Mouse (Mus musculus) lung, postnatal 0 days (tissue): ENCODE data around the gene Gm2696. TPM values are rescaled to one million over a fixed set of nuclear protein-coding genes. Genes with fewer than 3 reads are reported as not detected.

ENCODE experiments used
- ATAC-seq: fragments of 200-750 bp; cut with Nextera tagmentation; 2 replicates; pipeline ENCODE4 v1.8.0; 2017; ENCODE audit warnings: moderate library complexity
- DNase-seq: peaks from one replicate; pipeline ENCODE4 v3.0.0-alpha.2; 2016; ENCODE audit warnings: low spot score
- H3K27ac ChIP-seq: fragments of 300-500 bp; sonication (generic); 2 replicates; pipeline ENCODE4 v1.5.1; 2014; ENCODE audit warnings: antibody characterized with exemption, mild to moderate bottlenecking, low read length, mixed read lengths
- H3K27me3 ChIP-seq: fragments of 300-500 bp; sonication (generic); replicated peaks from 2 replicates; pipeline ENCODE4 v1.6.1; 2014; ENCODE audit warnings: low read length, mixed read lengths; ENCODE audit not compliant: insufficient read depth
- H3K36me3 ChIP-seq: fragments of 300-500 bp; sonication (generic); 2 replicates; pipeline ENCODE4 v1.6.1; 2014; ENCODE audit warnings: low read length, mixed read lengths; ENCODE audit not compliant: insufficient read depth
- H3K4me1 ChIP-seq: fragments of 300-500 bp; sonication (generic); 2 replicates; pipeline ENCODE4 v1.6.1; 2014; ENCODE audit warnings: antibody characterized with exemption, low read depth, low read length, mixed read lengths; ENCODE audit not compliant: insufficient read depth
- H3K4me2 ChIP-seq: fragments of 300-500 bp; sonication (generic); replicated peaks from 2 replicates; pipeline ENCODE4 v1.6.1; 2014; ENCODE audit warnings: low read depth, mild to moderate bottlenecking, low read length, moderate library complexity, mixed read lengths
- H3K4me3 ChIP-seq: fragments of 300-500 bp; sonication (generic); 2 replicates; pipeline ENCODE4 v1.5.1; 2014; ENCODE audit warnings: low read depth, low read length
- H3K9ac ChIP-seq: fragments of 300-500 bp; sonication (generic); replicated peaks from 2 replicates; pipeline ENCODE4 v1.6.1; 2014; ENCODE audit warnings: low read depth, mild to moderate bottlenecking
- H3K9me3 ChIP-seq: fragments of 300-500 bp; sonication (generic); 2 replicates; pipeline ENCODE4 v1.6.1; 2016; ENCODE audit warnings: low read length, mixed read lengths
- CTCF ChIP-seq: IDR thresholded peaks from 2 replicates; pipeline ENCODE4 v1.5.1; 2016; ENCODE audit warnings: antibody characterized with exemption, mild to moderate bottlenecking
- EP300 ChIP-seq: IDR thresholded peaks from 2 replicates; pipeline ENCODE4 v1.6.1; 2016; ENCODE audit warnings: antibody characterized with exemption, mild to moderate bottlenecking, control low read depth
- WGBS: fragments of 180-500 bp; shearing (Covaris S2); extraction: QIAGEN DNeasy Blood & Tissue Kit; methylation state at CpG from one replicate; pipeline ENCODE4 v1.1.7; 2014; 5-methylcytosine and 5-hydroxymethylcytosine counted together
- polyA plus RNA-seq: library from polyadenylated mRNA; unstranded; fragments of >200 nt; fragmentation: Nextera tagmentation; extraction: Ambion mirVana; gene quantifications from 2 replicates; pipeline ENCODE4 v1.2.1, GENCODE M21; 2015

Gm2696 gene
- polyA plus RNA-seq, 1 experiment from 2014 or later = not detected

DNA sequence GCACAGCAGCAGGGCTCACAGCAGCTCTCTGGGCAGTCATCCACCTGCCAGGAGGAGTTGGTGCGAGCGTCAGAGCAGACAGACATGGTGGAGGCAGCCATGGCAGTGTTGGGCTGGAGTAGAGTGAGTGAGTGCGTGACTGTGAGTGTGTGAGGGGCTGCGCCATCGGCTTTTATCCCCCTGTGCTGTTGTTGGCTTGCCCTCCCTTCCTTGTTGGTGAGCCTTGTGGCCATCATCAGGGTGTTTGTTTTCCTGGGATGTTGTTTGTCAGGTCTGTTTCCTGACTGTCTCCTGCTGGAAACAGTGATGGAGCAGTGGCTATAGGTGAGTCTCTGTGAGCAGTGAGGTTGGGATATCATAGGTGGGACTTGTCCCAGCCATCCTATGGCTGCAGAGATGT is 2.7 kb upstream of the Gm2696 start, which contains the start of gene Gm9507:
TSS of gene Gm9507 (minus strand) at position 101 of the 400 bp plus-strand sequence.
- Histone ChIP-seq H3K36me3 (no peaks in the 10 kb centered on the region), H3K27ac (no peak within 1 kb of the TSS), H3K4me3 (no peak within 1 kb of the TSS), H3K9me3 (no peaks in the 10 kb centered on the region), H3K9ac (no peak within 1 kb of the TSS), H3K4me2 (no peak within 1 kb of the TSS), H3K4me1 (no peaks in the 10 kb centered on the region), H3K27me3 (no peaks in the 10 kb centered on the region)
- 45% methylated on average over 5 of the region's 5 CpGs for WGBS
- DNase-seq (no peak), ATAC-seq (no peak)
- TF ChIP-seq EP300 (no peak), CTCF (no peak)

- Histone ChIP-seq H3K27me3 (no peaks in the 10 kb centered on the region), H3K4me1 (no peaks in the 10 kb centered on the region), H3K4me3 (no peak overlapping the region), H3K9ac (no peak overlapping the region), H3K9me3 (no peaks in the 10 kb centered on the region), H3K4me2 (no peak overlapping the region), H3K27ac (no peak overlapping the region), H3K36me3 (no peaks in the 10 kb centered on the region)
- TF ChIP-seq CTCF = peak; percentile 72
- TF ChIP-seq EP300 = no peak
- WGBS = 24% methylated on average over 5 of the region's 5 CpGs
- ATAC-seq (no peak), DNase-seq (peak; percentile 5)
These were observed 1.0 kb downstream of the Gm2696 start for GRCm38 (mm10) chr10:77815514-77815913.

DNA sequence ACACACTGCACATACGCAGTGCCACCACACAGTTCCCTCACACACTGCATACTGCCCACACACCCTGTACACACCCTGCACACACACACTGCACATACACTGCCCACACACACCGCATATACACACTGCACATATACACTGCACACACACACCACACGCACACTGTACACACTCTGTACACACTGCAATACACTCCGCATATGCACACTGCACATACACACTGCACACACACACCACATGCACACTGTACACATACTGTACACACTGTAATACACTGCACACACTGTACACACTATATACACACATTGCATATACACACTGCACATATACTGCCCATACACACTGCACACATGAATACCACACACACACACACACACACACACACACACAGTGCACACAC is 4.0 kb downstream of the Gm2696 start:
- no peak overlapping the region for H3K9ac ChIP-seq
- no peak for DNase-seq
- H3K36me3 ChIP-seq = no peaks in the 10 kb centered on the region
- ATAC-seq = no peak
- TF ChIP-seq CTCF (no peak), EP300 (no peak)
- no peak overlapping the region for H3K27ac ChIP-seq
- no peak overlapping the region for H3K4me3 ChIP-seq
- H3K4me1 ChIP-seq = no peaks in the 10 kb centered on the region
- H3K4me2 ChIP-seq = no peak overlapping the region
- H3K27me3 ChIP-seq = no peaks in the 10 kb centered on the region
- no peaks in the 10 kb centered on the region for H3K9me3 ChIP-seq
- 97% methylated on average over 4 of the region's 4 CpGs for WGBS

GRCm38 (mm10) chr10:77819203-77819602 is 4.7 kb downstream of the Gm2696 start:
- Histone ChIP-seq H3K27me3 (no peaks in the 10 kb centered on the region), H3K9me3 (no peaks in the 10 kb centered on the region), H3K27ac (no peak overlapping the region), H3K4me2 (no peak overlapping the region), H3K4me3 (no peak overlapping the region), H3K9ac (no peak overlapping the region), H3K36me3 (no peaks in the 10 kb centered on the region), H3K4me1 (no peaks in the 10 kb centered on the region)
- DNase-seq (no peak), ATAC-seq (no peak)
- 32% methylated on average over 4 of the region's 4 CpGs for WGBS
- no peak for TF ChIP-seq CTCF
- no peak for TF ChIP-seq EP300

DNA sequence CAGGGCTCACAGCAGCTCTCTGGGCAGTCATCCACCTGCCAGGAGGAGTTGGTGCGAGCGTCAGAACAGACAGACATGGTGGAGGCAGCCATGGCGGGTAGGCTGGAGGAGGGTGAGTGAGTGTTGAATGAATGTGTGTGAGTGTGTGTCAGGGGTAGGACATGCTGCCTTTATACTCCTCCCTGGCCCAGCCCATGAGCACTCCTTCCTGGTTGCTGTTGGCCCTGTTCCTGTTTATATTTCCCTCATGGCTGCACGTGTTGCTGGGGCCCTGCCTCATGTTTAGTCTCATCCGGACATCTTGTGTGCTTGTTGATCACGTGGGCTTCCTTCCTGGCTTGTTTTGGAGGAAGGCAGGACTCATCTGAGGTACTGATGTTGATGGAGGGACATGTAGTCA is 12.5 kb downstream of the Gm2696 start, which contains the start of gene Krtap10-4:
TSS of gene Krtap10-4 (minus strand) at position 145 of the 400 bp plus-strand sequence.
- Histone ChIP-seq H3K27me3 (no peaks in the 10 kb centered on the region), H3K27ac (no peak within 1 kb of the TSS), H3K4me2 (no peak within 1 kb of the TSS), H3K9me3 (no peaks in the 10 kb centered on the region), H3K4me3 (no peak within 1 kb of the TSS), H3K4me1 (no peaks in the 10 kb centered on the region), H3K9ac (no peak within 1 kb of the TSS), H3K36me3 (no peaks in the 10 kb centered on the region)
- TF ChIP-seq EP300 (no peak), CTCF (no peak)
- DNase-seq (peak; percentile 12), ATAC-seq (peak; percentile 62)
- WGBS = 42% methylated on average over 6 of the region's 6 CpGs

DNA sequence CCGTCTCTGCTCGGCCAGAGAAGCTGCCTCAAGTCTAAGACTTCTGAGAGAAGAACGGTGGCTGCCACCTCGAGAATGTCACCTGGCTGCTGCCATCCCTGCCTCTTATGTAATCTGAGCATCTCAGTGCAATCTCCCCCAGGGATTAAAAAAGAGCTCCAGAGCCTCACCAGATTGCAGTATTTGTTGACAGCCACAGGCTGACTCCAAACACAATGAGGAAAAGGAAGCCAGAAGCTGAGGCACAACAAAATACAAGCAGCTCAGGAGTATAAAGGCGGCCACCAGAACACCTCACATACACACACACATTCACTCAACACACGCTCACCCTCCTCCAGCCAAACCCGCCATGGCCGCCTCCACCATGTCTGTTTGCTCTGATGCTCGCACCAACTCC is 21.2 kb downstream of the Gm2696 start, which contains the start of gene Krtap10-10:
TSS of gene Krtap10-10 (plus strand) at position 301 of the 400 bp plus-strand sequence.
- Histone ChIP-seq H3K36me3 (no peaks in the 10 kb centered on the region), H3K27me3 (no peaks in the 10 kb centered on the region), H3K9ac (no peak within 1 kb of the TSS), H3K4me3 (no peak within 1 kb of the TSS), H3K27ac (no peak within 1 kb of the TSS), H3K4me2 (no peak within 1 kb of the TSS), H3K4me1 (no peaks in the 10 kb centered on the region), H3K9me3 (no peaks in the 10 kb centered on the region)
- 65% methylated on average over 8 of the region's 9 CpGs for WGBS
- DNase-seq = no peak
- no peak for ATAC-seq
- TF ChIP-seq CTCF = no peak
- TF ChIP-seq EP300 = no peak

GRCm38 (mm10) chr10:77839006-77839405 is 24.5 kb downstream of the Gm2696 start:
- Histone ChIP-seq H3K9ac (no peak overlapping the region), H3K9me3 (no peaks in the 10 kb centered on the region; the same call in 1 of the 2 replicates), H3K27ac (no peak overlapping the region), H3K4me3 (no peak overlapping the region), H3K4me1 (no peaks in the 10 kb centered on the region), H3K4me2 (no peak overlapping the region), H3K27me3 (no peaks in the 10 kb centered on the region), H3K36me3 (no peaks in the 10 kb centered on the region)
- ATAC-seq = no peak
- TF ChIP-seq CTCF (no peak), EP300 (no peak)
- 66% methylated on average over 6 of the region's 6 CpGs for whole genome bisulfite sequencing
- DNase-seq = no peak
